Mouse (Mus musculus) heart, adult 2 months (tissue): ENCODE results near the gene Rtn1.

ENCODE experiments used
- CTCF ChIP-seq: fragments of 200-600 bp; IDR thresholded peaks from 2 replicates; pipeline ENCODE4 v1.8.1; 2022; ENCODE audit warnings: antibody characterized with exemption, mild to moderate bottlenecking, moderate library complexity
- EP300 ChIP-seq: fragments of 200-500 bp; IDR thresholded peaks from 2 replicates; pipeline ENCODE4 v1.6.1; 2011; ENCODE audit warnings: low read depth, low read length, control low read depth; ENCODE audit not compliant: insufficient read depth
- POLR2A ChIP-seq: fragments of 200-500 bp; IDR thresholded peaks from 2 replicates; pipeline ENCODE4 v1.6.1; 2011; ENCODE audit warnings: mild to moderate bottlenecking, low read depth, low read length, control low read depth; ENCODE audit not compliant: insufficient read depth

DNA sequence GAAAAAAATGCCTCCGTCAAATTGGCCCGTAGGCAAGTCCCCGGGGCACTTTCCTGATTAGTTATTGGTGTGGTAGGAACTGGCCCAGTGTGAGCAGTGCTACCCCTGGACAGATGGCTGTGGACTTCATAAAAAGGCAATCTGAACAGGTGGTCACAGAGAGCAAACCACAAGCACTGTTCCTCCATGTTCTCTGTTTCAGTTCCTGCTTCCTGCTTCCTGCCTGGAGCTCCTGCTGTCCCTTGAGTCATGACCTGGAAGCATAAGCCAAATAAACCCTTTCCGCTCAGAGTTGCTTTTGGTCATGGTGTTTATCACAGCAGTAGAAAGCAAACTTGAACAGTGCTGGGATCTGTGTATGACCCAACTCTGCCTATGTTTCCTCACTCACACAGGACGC, 44.3 kb downstream of the Rtn1 start:
- TF ChIP-seq CTCF: no peak
- no peak for TF ChIP-seq POLR2A
- TF ChIP-seq EP300: no peak
